Mouse (Mus musculus) adrenal gland, postnatal 4 days (tissue): ENCODE measurements at regions not wholly inside any gene's neighbourhood (a gene's known extent, or its start where the extent isn't known, plus 50 kb on each side); places are given as distances from the start of the nearest gene placed in this dataset.

Experiments used
- DNase-seq, 2 experiments: peaks; one replicate each; pipeline ENCODE4 v3.0.0; 2021 to 2022; ENCODE audit warnings: low spot score in 2 of 2, mixed read lengths in 2 of 2

DNA sequence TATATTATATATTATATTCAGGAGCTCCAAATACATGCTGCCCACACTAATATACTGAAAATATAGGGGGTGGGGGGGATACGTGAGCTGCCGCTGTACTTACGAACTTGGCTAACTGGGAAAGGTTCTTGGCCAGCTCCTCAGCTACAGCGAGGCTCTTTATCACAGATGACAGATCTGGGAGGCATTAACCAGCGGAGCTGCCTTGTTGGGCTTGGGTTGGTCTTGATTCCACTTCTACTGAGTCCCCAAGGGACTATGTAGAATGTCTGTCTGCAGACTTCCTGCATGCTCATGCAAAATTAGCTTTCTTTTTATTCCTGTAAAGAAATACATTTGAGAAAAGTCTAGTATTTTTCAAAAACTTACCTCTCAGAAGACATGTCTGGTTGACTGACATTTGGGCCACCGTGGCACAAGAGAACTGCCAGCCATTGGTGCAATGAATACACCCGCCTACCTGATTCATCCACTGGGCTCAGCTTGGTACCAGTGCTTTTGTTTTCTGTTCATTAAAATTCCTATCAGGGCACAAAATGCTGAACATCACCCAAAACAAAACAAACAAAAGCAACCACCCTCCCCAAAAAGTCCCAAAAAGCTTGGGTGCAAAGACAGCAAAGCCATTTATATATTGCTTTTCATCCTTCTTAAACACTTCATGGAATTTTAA is 253.2 kb downstream of the Spry2 start:
- no peak for DNase-seq

DNA sequence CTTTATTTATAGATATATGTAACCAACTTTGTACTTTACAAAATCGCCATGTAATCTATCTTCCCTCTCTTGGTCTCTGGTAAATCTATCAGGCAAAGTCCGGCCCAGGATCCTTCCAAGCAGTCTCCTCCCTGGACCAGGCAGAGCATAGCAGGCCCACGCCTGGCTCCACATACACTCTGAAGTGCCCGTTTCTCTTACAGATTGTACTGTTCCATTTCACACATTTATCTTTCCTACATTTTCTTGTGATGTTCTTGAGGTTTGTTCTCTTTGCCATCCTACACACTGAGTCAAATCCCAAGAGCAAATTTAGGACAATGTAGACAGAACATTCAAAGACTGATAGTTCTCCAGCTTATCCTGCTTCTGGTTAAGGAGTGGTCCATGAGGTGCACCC is 264.3 kb downstream of the Spry2 start:
- DNase-seq, result no peak

DNA sequence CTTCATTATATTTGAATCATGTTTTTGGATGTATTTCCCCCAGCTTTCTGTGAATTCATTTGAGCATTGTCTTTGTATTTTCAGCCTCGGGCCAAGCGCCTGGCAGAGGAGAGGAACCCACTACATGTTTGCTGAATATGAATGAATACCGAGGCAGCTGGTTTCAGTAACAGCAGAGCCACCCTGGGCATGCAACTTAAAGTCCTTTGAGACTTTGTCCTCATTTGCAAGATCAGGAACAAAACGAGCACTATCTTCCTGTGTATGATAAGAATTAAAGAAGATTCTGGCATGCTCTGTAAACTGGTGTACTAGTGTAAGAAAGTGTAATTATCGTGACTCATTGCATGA is 265.0 kb downstream of the Spry2 start:
- no peak for DNase-seq

DNA sequence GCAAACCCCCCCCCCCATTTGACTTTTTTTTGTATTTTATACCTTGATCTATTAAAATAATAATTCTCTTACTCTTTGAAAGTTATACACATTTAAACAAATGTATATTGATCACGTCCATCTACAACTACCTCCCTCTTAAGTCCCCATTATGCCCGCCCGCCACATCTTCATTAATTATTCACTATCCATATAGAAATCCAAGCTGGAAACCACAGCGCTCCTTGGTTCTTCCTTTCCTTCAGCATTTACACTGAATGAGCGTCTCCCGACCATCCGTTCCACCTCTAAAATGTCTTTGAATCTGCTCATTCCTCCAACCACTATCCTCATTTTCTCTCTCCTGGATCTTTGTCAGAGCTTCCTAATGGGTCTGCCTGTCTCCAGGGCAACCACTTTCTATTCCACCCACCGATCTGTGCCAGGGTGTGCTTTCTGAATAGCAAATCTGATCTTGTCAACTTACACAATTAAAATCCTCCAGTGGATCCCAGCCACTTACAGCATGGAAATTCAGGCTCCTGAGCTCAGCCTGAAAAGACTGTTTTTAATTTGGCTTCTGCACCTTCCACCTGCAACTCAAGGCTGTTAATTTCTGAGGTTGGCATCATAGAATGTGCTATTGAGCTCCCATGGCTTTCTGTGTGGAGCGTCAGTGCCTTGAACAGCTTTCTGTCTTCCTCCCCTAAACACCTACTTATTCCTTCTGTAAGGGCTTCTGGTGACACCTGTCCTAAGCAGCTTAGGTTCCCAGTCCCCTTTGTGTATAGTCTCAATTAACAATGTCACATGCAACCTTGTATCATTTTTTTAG is 265.5 kb downstream of the Spry2 start:
- DNase-seq, result no peak

DNA sequence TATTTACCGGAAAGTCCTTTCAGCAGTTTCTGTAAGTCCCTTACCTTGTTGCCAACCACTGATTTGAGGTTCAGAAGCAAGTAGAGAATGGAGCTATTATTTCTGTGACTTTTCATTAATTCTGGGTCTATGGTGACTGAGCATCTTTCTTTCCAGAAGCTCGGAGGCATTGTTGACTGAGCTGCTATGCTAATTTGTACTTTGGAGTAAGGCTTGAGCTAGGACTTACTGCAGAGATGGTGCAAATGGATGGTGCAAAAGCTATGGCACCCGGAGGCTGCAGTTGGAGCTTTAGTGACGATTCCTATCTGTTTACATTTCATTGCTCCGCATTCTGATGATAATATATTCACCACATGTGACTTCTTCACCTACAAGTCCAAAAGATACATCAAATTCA is 266.2 kb downstream of the Spry2 start:
- no peak for DNase-seq

DNA sequence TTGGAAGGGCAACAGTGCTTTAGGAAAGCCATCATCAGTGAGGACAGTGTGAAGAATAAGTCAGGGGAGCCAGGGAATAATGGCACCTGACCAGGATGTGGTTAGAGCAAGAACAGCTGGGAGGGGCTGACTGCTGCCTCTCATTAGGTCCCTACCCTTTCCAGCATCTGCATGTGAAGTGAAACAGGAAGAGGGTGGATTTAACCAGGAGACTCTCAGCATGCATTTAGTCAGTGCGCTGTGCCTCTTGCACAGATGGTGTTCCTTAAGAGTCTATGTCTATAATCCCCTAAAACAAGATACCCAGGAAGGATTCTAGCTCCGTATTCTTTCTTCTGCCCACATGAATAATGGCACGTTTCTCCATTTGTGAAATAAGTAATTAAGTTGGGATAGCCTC is 267.9 kb downstream of the Spry2 start:
- DNase-seq, result no peak

DNA sequence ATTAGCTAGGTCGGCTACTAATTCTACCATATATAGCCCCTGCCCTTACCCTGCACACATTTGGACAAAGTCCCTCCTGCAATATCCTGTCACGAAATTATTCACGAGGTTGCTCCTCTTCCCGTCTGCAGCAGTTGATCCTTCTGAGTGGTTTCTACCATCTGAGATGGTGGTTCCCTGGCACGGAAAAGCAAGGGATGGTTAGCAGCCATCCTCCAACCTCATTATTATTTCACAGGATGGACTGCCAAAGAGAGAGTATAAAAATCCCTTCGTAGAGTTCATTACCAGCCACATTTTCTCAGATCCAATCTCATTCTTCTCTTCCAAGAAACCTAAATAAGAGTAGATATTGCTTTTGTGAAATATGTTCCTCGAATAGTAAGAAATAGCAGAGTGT is 272.2 kb downstream of the Spry2 start:
- DNase-seq, result no peak

DNA sequence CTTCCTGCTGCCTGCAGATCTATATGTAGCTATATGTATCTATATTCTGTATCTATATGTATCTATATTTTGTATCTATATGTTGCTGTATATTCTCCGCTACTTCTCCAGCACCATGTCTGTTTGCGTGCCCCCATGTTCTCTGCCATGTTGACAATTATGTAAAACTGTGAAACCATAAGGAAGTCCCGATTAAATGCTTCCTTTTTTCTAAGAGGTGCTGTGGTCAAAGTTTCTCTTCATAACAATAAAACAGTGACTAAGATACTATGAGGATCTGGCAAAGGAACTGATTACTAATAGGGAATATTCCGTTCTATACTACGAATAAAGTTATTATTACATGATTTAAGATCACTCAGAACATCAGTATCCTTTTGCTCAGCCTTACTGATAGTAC is 274.5 kb downstream of the Spry2 start:
- no peak for DNase-seq

DNA sequence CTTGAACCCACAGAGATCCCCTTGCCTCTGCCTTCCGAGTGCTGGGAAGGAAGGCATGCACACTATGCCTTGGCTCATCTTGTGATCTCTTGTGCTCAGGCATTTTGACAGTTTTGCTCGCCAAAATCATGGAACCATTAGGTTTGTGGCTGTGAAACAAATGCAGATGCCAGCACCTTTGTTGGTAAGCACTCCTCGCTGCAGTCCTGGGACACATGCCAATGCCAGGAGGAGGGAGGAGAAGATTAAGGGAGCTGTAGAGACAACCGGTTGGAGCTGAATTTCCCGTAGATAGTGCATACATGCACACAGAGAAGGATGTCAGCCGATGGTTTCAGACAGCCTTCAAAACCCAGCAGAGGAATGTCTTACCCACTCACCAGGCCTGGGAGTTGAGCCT is 275.5 kb downstream of the Spry2 start:
- DNase-seq, result no peak

DNA sequence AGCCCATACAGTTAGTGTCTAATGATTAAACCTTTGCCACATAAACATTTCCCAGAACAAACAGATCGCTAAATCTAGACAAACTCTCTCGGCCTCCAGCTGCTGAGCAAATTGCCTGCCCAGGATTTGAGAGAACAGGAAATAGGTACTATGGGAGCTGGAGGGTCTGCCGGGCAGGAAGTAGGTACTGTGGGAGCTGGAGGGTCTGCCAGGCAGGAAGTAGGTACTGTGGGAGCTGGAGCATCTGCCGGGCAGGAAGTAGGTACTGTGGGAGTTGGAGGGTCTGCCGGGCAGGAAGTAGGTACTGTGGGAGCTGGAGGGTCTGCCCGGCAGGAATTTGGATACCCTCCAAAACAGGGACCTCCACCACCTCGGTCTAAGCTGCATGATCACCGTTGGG is 277.2 kb downstream of the Spry2 start:
- no peak for DNase-seq

DNA sequence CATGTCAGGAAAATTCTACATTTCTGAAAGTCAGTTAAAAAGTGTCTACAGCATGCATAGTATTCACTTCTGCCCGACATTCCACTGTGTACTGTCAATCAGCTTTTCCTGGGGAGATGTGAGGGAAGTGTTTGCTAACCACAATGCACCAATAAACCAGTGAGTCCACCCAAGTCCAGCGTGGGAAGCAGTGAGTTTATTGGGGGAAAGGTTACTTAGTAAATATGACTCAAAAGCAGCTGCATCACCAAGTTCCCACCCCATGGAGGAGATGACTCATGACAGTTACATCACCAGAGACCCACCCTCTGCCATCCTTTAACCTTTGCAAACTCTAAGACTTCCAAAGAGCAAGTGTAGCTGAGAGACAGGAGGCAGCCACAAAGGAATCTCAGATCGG is 280.9 kb downstream of the Spry2 start:
- no peak for DNase-seq

DNA sequence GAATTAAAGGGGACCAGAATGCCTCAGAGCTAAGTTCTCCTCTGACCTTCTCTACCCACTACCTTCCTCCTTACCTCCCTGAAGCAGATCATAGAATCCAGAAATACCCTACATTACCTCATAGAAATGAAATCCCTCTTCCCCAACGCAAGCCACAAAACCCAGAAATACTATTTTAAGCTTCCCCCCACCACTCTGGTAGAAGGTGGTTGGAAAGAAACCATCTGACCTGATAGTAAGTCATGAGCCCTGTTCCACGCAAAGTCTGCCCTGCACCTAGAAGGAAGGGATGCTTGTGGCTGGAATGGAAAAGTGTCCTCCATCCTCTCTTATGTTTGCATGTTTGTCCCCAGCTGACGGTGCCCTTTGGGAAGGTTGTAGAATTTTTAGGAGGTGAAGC is 283.8 kb downstream of the Spry2 start:
- DNase-seq, result no peak

DNA sequence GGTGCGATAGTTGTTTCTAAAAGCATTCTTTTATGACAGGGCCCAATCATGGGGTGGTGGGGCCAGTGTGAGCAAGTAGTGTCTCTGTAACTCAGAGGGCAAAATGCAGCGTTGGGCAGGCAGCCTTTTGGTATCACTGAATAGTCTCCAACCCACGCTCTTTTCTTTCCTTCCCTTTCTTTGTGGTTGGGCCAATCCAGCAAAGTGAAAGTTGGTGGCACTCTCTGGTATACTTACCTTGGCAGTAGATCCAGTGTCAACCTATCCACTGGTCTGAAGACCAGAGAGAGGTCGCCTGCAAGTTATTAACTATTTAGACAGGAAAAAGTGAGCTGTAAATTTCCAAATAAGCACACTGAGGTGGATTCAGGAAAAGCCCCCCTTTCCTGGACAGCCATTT is 287.8 kb downstream of the Spry2 start:
- no peak for DNase-seq

DNA sequence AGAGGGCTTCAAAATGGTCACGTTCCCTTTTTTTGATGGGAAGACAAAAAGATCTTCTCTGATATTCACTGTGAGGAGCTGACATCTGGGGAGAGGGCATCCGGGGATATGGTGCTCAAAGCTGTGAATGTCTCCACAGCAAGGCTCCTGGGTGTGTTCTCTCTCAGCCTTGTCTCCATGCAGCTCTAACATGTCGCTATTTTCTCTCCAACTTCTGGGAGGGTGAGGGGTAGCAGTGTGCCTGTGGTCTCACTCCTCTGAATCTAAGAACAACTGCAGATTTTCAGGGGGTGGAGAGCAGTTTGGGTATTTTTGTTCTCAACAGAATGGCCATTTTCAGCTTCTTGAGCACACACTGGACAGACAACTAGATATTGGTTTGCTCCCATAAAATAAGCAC is 290.1 kb downstream of the Spry2 start:
- no peak for DNase-seq

DNA sequence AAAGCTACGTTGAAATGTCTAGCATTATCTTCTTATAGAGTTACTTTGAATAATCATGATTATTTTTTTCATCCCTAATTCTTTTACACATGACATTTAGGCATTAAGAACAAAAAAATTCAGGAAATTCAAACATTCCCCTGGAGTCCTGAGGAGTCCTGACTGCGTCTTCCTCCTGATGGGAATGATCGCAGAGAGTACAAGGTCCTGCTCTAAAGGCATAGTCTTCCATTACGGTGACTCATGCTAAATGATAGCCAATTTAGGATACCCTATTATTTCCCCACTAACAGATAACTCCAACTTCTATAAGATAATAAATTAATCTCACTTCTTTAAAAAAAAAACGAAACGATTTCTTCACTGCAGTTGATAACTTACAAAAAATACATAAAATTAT is 292.2 kb downstream of the Spry2 start:
- no peak for DNase-seq

DNA sequence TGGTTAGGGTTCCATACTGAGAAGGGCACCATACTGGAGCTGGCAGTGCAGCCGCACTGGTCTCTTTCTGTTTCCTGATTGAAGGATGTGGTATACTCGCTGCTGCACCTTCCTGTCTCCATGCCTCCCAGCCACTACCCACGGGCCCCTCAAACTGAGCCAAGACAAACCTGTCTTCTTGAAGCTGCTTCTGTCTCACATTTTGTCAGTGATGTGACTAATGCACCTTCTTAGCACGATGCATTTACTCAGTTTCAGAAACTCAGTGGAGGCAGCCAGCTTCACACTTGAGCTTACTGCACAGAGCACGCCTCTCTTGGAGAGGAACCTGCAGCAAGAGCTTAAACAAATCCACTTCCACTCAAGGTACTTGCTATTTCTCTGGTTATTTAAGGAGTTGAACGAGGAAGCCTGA is 293.6 kb downstream of the Spry2 start:
- no peak for DNase-seq

DNA sequence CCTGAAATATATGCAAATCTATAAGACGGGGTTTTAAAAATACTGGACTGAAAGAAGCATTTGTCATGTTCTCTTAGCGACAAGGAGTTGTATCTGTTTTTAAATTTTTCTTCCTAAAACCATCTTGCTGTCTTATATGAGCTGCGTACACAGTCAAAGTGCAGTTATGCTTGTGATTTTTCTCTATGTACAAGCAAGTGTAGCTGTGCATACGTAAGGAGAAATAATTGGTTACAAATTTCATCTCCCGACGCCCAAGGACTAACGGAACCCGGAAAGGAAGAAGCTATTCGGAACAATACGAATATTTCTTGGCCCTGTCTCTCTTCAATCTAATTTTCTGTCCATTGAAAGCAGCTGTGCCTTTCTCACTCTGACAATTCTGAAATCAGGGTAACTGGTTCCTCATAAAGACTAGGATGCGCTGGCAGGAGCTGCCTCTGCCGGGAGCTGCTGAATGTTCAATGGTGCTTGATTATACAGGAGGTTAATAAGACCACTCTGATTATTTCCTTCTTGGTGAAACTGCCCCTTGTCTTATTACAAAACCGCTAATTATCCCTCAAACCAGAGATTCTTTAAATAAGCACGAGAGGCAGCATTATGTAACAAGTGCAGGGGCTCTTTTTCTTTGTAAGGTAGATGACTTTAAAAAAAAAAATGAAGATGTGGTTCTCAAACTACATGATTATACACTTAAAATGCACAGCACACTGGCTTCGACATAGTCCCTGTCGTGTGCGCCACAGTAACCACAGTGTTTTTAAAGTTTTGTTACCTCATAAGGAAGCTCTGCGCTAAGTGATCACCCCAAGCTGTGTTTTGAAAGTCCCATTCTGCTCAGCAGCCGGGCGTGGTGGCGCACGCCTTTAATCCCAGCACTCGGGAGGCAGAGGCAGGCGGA is 296.8 kb downstream of the Spry2 start:
- DNase-seq, result no peak

DNA sequence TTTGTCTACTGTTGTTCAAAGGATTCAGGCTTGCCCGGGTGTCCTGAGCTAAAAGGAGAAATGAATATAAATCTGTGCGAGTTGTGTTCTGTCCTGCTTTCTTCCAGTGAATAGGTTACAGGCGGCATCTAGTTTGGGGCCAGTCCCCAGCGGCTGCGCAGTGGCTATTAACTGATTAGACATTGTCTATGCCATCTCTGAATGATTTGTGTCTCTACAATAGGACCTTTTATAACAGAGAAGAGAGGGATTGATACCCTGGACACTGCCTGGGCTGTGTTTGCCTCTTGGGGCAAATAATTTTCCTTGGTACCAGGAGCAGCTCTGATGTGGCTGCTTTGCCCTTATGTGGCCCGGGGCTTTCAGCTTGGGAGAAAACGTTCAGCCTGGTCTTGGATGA is 306.9 kb downstream of the Spry2 start:
- DNase-seq, result no peak

DNA sequence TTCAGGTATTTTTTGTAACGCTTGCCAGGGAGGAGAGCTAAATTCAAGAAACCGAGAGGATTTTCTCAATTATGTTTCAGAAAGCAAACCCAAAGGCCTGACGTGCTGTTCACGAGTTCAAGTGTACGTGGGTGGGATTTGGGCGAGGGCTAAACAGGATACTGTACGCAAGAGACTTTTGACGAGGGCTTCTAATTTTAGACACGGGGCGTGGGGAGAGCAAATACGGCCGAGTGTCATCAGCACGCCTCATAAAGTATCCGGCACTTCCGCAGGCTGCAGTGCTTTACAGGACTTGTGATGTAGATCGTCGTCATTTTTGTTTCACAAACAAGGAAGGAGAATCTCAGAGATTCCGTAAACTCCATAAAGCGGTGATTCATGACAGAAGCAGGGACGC is 307.4 kb downstream of the Spry2 start:
- DNase-seq, result no peak

DNA sequence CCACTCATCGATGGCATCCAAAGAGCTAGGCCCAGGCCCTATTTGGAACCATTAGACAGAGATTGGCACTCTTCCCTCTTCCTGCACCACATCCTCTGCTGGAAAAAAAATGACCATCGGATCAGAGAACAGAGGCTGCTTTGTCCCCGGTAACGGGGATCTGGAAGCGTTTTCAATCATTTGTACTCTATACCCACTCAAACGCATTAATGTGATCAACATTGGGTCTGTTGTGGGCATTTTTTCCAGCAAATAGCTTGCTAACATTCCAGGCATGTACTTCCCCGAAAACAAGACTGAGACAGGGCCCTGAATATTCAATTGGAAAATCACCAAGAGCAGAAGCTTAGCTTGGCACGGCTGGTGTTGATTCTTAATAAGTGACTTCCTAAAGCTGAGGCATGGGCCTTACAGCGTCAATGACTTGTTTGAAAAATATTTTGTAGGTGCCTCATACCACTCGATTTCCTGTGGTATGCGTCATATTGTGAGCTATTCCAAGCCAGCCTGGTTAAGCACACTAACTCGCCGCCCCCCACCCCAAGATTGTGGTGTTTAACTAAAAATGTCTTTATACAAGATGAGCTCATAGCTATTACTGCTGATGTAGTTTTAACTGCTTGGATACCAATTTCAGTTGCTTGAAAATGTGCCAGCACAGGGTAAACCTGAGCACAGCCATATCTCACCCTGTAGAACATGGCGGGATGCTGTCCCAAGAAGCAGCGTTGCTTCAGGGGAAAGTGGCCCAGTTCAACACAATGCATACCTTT is 308.0 kb downstream of the Spry2 start:
- no peak for DNase-seq

DNA sequence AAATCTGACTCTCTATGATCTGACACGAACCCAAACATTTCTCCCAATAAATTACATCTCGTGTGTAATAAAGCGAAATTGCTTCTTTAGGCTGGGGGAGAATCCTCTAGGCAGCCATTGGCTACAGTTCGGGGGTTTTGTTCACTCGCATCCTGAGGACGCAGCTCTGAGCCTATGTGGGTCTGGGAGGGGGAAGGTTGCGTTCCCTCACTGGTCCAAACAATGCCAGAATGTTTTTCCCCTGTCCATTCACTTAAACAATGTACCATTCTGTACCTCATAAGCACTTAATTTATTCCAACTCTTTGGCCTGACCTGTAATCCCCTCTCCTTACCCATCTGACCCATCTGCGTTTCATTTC is 308.6 kb downstream of the Spry2 start:
- no peak for DNase-seq
